Comparison of ENCODE assay signal across 8 mouse cellular contexts in genomic region chr13:74317170-74317849, GRCm38 (mm10). TPM values are rescaled to one million over a fixed set of nuclear protein-coding genes. Genes with fewer than 3 reads are reported as not detected.
DNase-seq lines count a peak whose midpoint lies in the region; ATAC-seq and TF ChIP-seq lines count a peak whose summit lies in the region.

Gene Pdcd6, minus strand, starts transcription at chr13:74317580.

- TF ChIP-seq CTCF in bone marrow, adult 2 months (IDR thresholded peaks at IDR 0.05; ENCODE audit: control insufficient read depth, insufficient read depth, low read length): no peak
- TF ChIP-seq CTCF in midbrain, postnatal 0 days (IDR thresholded peaks at IDR 0.05): no peak

- no peaks in the 10 kb centered on the region for H3K9me3 ChIP-seq in embryonic facial prominence, embryonic 15.5 days (replicated peaks)
- no peaks in the 10 kb centered on the region for H3K9me3 ChIP-seq in limb, embryonic 14.5 days (ENCODE audit: control insufficient read depth, low read length)
- no peaks in the 10 kb centered on the region for H3K9me3 ChIP-seq in midbrain, postnatal 0 days (ENCODE audit: low read length)

- peak within 1 kb of the TSS; percentile 95 for H3K9ac ChIP-seq in embryonic facial prominence, embryonic 15.5 days
- peak within 1 kb of the TSS; percentile 82 for H3K9ac ChIP-seq in limb, embryonic 14.5 days (ENCODE audit: low read depth, low read length, severe bottlenecking)
- peak within 1 kb of the TSS; percentile 93 for H3K9ac ChIP-seq in midbrain, postnatal 0 days (replicated peaks; ENCODE audit: low read length, poor library complexity, severe bottlenecking)

- H3K27ac ChIP-seq in bone marrow, adult 2 months (ENCODE audit: control insufficient read depth, insufficient read depth, low read depth, low read length, poor library complexity): peak within 1 kb of the TSS; percentile 63
- H3K27ac ChIP-seq in embryonic facial prominence, embryonic 15.5 days (replicated peaks): peak within 1 kb of the TSS; percentile 86
- H3K27ac ChIP-seq in limb, embryonic 14.5 days (replicated peaks; ENCODE audit: low read depth, low read length): peak within 1 kb of the TSS; percentile 73
- H3K27ac ChIP-seq in midbrain, postnatal 0 days (ENCODE audit: low read depth, low read length): peak within 1 kb of the TSS; percentile 63

- H3K4me2 ChIP-seq in embryonic facial prominence, embryonic 15.5 days (replicated peaks): peak within 1 kb of the TSS; percentile 70
- H3K4me2 ChIP-seq in limb, embryonic 14.5 days (replicated peaks; ENCODE audit: low read depth, low read length, severe bottlenecking): peak within 1 kb of the TSS; percentile 70
- H3K4me2 ChIP-seq in midbrain, postnatal 0 days (ENCODE audit: low read depth, low read length, poor library complexity, severe bottlenecking): peak within 1 kb of the TSS; percentile 82

- DNase-seq in 416B (ENCODE audit: low read depth): peak; percentile 99
- peak; percentile 94 for DNase-seq in heart, adult 8-10 months (ENCODE audit: low spot score)
- peak; percentile 97 for DNase-seq in kidney, adult 9 months
- peak; percentile 96 for DNase-seq in limb, embryonic 14.5 days (ENCODE audit: low spot score)
- DNase-seq in midbrain, postnatal 0 days (ENCODE audit: low spot score): peak; percentile 96
- DNase-seq in spleen, postnatal 14 days (ENCODE audit: low spot score in 2 of 2): peak; percentile 76 to 77

- no peaks in the 10 kb centered on the region for H3K27me3 ChIP-seq in embryonic facial prominence, embryonic 15.5 days
- H3K27me3 ChIP-seq in limb, embryonic 14.5 days (ENCODE audit: control insufficient read depth, insufficient read depth, low read length): no peaks in the 10 kb centered on the region
- no peaks in the 10 kb centered on the region for H3K27me3 ChIP-seq in midbrain, postnatal 0 days (ENCODE audit: insufficient read depth, low read length)

- H3K4me1 ChIP-seq in bone marrow, adult 2 months (ENCODE audit: control insufficient read depth, insufficient read depth, low read length): no peaks in the 10 kb centered on the region
- H3K4me1 ChIP-seq in embryonic facial prominence, embryonic 15.5 days: 0 out of 2 replicates have a peak, but pooled peaks cover 9% of the 10 kb centered on the region
- H3K4me1 ChIP-seq in limb, embryonic 14.5 days (ENCODE audit: control insufficient read depth, insufficient read depth, low read length): peaks cover 7% of the 10 kb centered on the region
- peaks cover 4% of the 10 kb centered on the region; the same call in 1 of the 2 replicates for H3K4me1 ChIP-seq in midbrain, postnatal 0 days (ENCODE audit: insufficient read depth, low read length)

- peak; percentile 98 for ATAC-seq in embryonic facial prominence, embryonic 15.5 days (ENCODE audit: insufficient number of reproducible peaks, low FRiP score, low TSS enrichment, low read depth)
- ATAC-seq in limb, embryonic 14.5 days (ENCODE audit: low FRiP score, low read depth): peak; percentile 99
- ATAC-seq in midbrain, postnatal 0 days (ENCODE audit: low FRiP score): peak; percentile 97

- H3K36me3 ChIP-seq in embryonic facial prominence, embryonic 15.5 days: peaks cover 25% of the 10 kb centered on the region
- peaks cover 30% of the 10 kb centered on the region for H3K36me3 ChIP-seq in limb, embryonic 14.5 days (ENCODE audit: control insufficient read depth, insufficient read depth, low read length)
- H3K36me3 ChIP-seq in midbrain, postnatal 0 days (ENCODE audit: insufficient read depth, low read length): peaks cover 14% of the 10 kb centered on the region

- peak within 1 kb of the TSS; percentile 80 for H3K4me3 ChIP-seq in bone marrow, adult 2 months (replicated peaks; ENCODE audit: control insufficient read depth, low read depth, low read length)
- H3K4me3 ChIP-seq in embryonic facial prominence, embryonic 15.5 days (replicated peaks): peak within 1 kb of the TSS; percentile 92
- peak within 1 kb of the TSS; percentile 78 for H3K4me3 ChIP-seq in limb, embryonic 14.5 days (replicated peaks; ENCODE audit: low read length)
- H3K4me3 ChIP-seq in midbrain, postnatal 0 days (ENCODE audit: low read depth, low read length): peak within 1 kb of the TSS; percentile 94

- under 1% methylated on average over 36 of the region's 36 CpGs for WGBS in bone marrow, adult 2 months
- WGBS in embryonic facial prominence, embryonic 15.5 days: 1% methylated on average over 36 of the region's 36 CpGs
- 1% methylated on average over 33 of the region's 36 CpGs for whole genome bisulfite sequencing in limb, embryonic 14.5 days
- WGBS in midbrain, postnatal 0 days: under 1% methylated on average over 36 of the region's 36 CpGs

- peak; percentile 90 for TF ChIP-seq POLR2A in bone marrow, adult 2 months (IDR thresholded peaks at IDR 0.05; ENCODE audit: borderline replicate concordance, control insufficient read depth, low read depth, low read length)
- TF ChIP-seq POLR2A in limb, embryonic 14.5 days (IDR thresholded peaks at IDR 0.05; ENCODE audit: borderline replicate concordance, extremely low read depth, insufficient read depth, insufficient read length): 0 out of 2 replicates have a peak, but pooled peaks have one; percentile 64

RNA-seq across cellular contexts. Expression of gene Pdcd6, which starts in this region (rescaled TPM):
- polyA plus RNA-seq in bone marrow, adult 2 months (2011; ENCODE audit: insufficient read depth, insufficient read length, low replicate concordance, missing spikeins): 36.0 and 45.3 TPM in 2 replicates
- polyA plus RNA-seq in embryonic facial prominence, embryonic 15.5 days (2015; fragmentation: Nextera tagmentation; extraction: Ambion mirVana): 154 and 159 TPM in 2 replicates
- 10 to 100 TPM; 42.0 to 52.1 (median 42.9) TPM for total RNA-seq in heart, adult 8-10 months (2022)
- polyA plus RNA-seq in limb, embryonic 14.5 days (2012; rRNA removed): 138 and 139 TPM in 2 replicates
- 165 TPM in 2 replicates for polyA plus RNA-seq in limb, embryonic 14.5 days (2014; fragmentation: Nextera tagmentation; extraction: Ambion mirVana)
- total RNA-seq in midbrain, postnatal 0 days (2014; rRNA removed): 83.9 and 107 TPM in 2 replicates
- 117 and 125 TPM in 2 replicates for polyA plus RNA-seq in midbrain, postnatal 0 days (2015; fragmentation: Nextera tagmentation; extraction: Ambion mirVana)

Comparison
In these comparisons a context has a peak if more than half of its experiments do, and no peak if none do; other contexts are left out.
1. Peak in every context shown above with its lines: DNase-seq, ATAC-seq, H3K4me3 ChIP-seq and H3K27ac ChIP-seq.